Mouse (Mus musculus): ENCODE measurements at regions not wholly inside any gene's neighbourhood (a gene's known extent, or its start where the extent isn't known, plus 50 kb on each side); places are given as distances from the start of the nearest gene placed in this dataset.

DNA sequence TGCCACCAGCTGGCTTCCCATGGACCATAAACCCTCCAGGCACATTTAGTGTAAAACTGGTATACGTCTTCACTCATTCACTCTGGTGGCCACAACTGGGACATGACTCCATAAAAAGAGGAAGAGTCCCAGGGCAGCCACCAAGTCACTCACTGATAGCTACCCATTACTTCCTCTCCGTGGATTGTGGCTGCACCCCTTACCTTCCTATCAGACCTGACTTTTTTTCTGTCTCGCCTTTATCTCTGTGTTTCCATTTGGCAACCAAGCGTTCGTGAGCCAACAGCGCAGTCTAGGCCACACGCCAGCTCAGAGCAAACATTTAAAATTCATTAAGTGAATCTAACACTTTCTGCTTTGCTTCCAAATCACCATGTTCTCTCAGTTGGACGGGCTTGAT, 53.9 kb upstream of the Slc44a1 start:
- no peak for DNase-seq

DNA sequence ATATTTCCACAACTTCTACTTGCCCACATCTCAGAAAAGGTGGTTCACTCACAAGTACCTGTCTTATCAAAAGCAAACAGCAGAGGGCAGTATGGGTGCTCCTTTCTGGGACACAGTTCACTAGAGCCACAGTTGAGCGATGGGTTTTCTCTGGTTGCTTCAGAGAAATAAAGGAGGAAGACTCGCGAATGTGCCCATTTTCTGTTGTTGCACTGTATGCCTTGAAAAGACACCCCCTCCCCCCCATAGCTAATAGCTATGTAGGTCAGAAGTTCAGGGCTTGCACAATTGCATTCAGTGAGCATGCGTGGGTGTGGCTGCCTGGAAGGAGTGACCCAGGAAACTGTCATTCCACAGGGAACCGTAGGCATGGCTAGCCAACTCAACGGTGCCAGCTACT, 55.5 kb upstream of the Slc44a1 start:
- peak; percentile 62 to 76 for DNase-seq

DNA sequence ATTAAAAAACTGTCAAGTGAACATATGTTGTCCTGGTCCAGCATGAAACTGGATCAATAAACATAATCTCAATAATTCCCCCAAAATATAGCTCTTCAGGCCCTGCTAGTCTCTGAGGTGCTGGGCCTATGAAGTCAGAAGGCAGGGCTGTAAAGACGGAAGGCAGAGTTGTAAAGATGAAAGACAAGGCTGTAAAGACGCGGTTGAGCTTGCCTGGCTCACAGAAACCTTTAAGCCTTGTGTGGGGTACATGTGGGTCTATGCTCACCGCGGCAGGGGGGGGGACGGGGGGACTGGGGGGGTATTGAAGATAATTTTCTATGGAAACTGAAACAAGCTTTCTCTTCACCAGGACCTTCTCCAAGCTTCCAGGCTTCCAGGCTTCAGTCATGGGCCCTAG, 56.1 kb upstream of the Slc44a1 start:
- DNase-seq = no peak

DNA sequence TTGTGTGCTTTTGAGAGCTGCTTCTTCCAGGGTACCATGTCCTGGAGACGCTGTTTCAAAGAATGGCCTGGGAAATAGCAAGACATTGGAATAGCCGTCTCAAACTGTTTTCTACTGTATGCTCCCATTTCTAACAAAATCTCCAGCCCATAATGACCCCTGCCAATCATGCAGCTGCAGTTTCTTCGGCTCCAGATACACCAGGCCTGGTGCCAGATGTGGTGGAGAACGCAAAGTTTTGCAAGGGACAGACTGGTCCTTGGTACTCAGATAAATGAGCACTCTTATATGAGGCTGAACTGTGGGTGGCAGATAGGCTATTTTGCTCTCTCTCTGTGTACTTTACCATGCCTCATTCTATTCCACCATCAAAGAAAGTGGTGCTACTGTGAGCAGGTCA, 58.2 kb upstream of the Slc44a1 start:
- no peak for DNase-seq

DNA sequence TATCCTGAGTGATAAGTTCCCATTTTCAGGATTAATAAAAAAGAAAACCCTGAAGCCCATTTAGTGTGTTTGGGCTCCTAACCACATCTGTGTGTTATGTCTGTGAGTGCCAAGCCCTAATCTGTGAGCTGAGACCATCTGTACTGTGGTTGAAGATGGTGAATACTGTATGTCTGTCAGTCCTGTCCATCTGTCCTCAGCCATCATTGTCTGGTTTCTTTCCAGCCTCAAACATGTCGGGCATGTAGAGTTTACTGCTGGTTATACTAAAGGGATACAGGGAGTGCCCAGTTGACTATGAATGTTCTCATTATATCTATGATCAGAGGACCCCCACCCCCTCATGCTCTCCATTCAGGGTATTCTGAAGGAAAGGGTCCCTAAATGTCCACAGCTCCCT, 60.4 kb upstream of the Slc44a1 start:
- no peak for DNase-seq

DNA sequence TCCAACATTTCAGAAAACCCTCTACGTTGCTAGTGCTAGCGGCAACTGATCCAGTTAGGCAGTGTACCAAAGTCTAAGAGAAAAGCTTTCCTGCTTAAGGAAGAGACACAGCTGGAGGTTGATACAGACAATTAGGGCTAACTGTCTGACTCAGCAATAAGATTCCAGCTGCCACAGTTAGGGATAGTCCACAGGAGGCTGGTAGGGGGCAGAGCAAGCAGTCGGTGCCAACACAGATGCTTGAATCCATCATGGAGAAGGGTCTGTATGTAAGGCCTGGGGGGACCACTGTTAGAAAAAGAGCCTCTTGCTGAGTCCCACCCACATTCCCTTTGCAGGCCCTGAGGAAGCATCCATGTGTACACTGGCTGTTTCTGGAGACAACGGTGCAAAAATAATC, 63.2 kb upstream of the Slc44a1 start:
- no peak for DNase-seq

DNA sequence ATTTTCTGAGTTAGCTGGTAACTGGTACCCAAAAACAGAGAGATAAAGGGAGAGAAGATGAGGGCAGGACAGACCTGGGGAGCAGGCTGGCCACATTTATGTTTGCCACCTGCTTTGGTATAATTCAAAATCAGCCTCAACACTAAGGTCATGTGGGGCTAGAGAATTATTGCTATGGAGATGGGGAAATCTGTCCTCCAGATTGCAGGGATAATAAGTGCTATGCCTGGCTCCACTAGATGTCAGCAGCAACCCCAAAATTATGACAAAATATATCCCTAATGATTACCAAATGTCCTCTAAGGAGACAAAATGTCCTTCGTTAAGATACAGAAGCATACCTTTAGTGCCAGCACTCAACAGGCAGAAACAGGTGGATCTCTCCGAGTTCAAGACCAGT, 83.8 kb upstream of the Slc44a1 start:
- DNase-seq = no peak

DNA sequence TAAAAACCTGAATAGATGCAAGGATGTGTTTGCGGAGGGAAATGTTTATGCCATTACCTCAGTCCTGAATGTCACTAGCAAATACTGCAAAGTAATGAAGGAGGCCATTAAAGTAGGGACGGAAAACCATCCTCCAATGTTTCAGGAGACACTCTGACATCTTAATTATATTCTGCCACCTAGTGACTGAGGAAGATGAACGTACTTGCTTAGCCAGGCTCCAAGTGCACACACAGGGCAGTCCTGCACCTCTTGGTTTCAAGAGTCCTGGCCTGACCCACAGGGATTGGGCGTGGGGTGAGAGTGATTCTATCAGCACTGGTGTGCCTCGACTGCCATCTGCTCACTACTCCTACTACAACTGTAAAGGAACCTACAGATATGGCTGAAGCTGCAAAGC, 85.3 kb upstream of the Slc44a1 start:
- peak; percentile 13 to 43 for DNase-seq

DNA sequence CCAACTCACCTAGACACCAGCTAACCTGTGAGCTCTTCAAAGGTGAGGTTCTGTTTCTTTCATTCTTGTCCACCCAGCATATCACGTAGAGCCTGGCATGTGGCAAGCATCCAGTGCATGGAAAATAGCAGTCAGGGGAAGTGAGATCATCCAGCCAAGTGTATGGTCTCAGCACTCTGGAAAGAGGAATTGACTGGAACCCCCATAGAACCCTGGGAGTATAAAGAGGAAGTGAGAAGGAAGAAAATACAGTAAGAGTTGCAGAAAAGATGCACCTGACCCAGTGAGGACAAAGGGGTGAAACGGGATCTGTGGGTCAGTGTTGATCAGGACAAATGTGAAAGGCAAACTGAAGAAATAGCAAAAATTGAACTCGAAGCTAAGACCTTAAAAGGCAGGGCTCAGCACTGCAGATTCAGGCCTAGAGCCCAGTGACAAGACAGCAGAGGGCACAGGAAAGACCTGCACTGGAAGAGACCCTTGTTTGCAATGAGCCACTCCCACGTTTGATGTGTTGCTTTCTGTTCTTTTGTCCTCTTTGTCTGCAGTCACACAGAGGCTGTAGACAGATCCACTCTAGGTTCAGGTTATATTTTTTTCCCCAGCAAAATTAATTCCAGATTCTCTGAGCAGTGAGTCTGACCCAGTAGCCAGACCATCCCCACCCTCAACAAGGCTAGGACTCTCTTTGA, 86.7 kb upstream of the Slc44a1 start:
- no peak for DNase-seq

DNA sequence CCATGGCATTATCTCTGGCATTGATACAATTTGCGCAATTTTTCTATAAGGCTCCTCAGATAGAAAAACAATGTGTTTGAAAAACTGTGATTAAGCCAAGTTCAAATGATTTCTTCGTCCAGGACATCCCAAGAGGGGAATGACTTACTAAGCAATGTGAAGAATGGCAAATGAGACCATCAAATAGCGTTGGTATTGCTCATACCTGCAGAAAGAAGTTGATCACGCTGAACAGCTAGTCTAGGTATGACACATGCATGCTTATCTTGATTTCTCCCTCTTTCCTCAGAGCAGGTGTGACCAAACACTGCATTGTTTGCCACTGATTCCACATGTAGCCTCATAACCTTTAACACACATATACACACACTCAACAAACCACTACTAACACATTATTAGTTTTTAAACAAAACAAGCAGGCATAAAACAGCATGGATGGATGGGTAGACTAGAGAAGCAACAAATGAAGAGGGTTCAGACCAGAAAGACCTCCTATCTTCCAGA, 89.1 kb upstream of the Slc44a1 start:
- no peak for DNase-seq

DNA sequence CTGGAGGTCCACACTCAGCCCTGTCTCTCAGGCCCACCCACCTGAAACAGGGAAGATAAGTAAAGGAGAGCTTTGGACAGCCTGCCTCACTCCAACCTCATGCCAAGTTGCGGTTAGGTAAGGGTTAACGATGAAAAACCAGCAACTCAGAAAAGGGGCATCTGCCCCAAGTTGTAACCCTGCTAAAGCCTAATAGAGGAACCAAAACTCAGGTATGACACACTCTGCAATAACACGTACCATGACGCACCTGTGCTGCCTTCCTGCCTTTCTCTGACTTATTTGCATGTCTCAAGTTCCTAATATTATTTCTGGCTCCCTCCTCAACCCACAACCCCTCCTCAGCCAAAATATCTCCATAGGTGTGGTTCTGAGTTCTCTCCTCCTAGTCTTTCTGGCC, 94.9 kb upstream of the Slc44a1 start:
- no peak for DNase-seq

DNA sequence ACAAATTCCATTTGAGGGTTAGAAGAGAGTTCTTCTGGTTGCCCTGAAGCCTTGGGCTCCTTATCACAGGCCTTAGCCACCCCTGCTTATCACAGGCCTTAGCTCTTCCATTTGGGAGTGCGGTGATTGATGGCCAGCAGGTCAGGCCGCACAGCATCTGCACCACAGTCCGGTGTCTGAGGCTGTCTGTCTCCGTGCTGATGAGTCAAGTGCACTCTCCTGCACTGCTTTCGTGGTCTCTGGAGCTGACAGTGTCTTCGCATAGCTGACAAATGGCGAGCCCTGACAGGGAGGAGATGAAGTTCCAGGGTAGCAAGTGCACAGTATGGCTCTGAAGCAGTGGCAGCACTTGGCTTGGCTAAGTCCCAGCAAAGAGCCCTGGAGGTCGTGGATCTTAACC, 95.7 kb upstream of the Slc44a1 start:
- DNase-seq = no peak

DNA sequence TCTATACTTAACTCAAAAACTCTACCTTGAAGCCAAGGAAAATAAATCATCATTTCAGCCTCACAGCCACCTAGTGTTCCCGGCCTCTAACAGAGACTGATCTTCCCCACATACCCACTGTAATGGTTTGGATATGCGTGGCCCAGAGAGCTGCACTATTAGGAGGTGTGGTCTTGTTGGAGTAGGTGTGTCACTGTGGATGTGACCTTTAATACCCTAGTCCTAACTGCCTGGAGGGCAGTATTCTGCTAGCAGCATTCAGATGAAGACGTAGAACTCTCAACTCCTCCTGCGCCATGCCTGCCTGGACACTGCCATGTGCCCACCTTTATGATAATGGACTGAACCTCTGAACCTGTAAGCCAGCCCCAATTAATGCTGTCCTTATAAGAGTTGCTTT, 99.0 kb upstream of the Slc44a1 start:
- no peak for DNase-seq

DNA sequence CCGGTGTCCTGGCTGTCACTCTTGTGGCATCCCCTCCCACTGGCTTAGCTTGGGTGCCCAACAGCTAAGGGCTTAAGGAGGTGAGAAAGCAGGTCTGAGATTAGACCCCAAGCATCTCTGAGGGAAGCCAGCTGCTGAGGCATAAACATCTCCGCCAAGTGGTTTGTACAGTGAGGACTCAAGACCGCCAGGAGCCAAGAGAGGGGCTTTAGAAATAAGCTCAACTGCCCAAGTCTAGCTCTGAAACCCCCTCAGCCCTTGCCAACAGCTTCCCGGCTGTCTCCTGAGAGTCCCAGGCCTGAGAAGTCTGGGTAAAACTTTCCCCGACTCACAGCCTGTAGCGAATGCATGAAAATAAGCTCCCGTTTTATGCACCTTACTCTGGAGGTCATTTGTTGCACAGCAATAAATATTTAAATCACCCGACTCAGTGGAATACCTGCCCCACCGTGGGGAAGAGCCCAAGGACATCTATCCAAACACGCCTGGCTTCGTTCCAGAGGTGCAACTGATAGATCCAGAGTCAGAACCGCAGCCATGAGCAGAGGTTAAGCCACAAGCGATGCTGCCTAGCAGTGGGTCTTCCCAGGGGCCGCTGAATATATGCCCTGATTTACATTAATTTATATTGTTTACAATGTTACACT, 100.1 kb upstream of the Slc44a1 start:
- DNase-seq = peak in 1 of 2 experiments; percentile 24

DNA sequence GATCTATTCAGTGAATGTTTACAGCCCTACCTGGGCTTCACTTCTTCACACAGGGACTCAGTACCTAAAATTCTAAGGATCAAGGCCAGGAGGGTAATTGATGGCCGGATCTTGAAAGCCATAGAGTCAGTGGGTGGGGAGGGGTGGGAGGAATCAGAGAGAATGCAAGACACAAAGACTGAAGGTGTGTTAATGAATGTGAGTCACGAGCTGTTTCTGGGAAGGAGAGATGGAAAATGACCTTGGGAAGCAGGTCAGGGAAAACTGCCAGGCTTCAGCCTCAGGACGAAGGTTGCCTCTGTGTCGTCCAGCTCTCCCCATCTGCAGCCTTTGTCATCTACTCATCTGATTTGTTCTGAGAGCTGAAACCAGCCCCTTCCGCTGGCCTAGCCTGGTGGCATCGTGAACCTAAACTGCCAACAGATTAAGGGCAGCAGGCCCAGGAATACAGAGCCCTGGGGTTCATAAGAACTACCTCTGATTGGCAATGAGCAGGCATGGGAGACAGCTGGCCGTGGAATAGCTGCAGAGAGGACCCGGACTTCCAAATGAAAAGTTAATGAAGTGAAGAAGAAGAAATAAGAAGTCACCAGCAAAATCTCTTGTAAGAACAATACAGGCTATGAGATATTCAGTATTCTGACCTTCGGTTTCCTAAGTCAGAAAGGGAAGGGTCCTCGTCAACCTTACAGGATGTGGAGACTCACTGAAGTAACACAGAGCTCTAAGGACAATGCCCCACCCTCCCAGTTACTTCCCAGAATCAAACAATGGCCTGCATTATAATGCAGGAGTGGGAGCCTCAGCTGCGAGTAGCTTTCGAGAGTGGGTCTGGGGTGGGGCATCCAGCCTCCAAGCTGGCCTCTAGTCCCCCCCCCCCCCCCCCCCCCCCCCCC, 100.8 kb upstream of the Slc44a1 start:
- DNase-seq = peak; percentile 52 to 56

DNA sequence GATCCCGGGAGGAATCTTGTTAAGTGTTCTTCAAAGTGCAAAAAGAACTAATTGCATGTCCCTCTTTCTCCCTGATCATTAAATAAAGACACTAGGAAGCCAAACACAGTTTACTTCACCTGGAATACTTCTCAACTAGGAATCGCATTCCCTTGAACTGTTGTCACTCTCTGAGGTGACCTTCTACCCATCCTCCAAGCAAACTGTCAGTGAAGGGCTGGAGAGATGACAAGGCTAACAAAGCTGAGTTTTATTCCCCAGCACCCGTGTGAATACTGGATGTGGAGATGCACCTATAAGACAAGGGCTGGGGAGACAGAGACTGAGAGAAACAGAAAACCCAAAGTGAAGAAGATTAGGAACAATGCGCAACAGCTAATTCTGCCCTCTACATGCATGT, 101.7 kb upstream of the Slc44a1 start:
- DNase-seq = no peak

DNA sequence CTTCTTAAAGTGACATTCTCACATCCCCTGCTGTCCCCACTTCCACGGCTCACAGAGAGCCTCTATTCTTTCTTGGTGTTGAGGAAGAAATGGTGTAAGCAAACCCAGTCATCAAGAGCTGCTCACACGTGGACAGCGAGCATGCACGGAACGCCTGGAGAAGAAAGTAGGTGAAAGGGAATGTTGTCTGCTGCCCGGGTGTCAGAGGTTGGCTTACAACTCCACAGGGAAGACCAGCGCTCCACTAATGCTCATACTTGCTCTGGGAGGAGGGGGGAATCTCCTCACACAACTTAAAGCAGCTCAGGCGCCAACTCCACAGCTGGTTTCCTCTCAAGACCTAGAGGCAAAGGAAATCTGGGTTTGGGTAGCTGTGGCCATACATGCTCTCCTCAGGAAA, 102.4 kb upstream of the Slc44a1 start:
- DNase-seq = peak; percentile 39 to 50

DNA sequence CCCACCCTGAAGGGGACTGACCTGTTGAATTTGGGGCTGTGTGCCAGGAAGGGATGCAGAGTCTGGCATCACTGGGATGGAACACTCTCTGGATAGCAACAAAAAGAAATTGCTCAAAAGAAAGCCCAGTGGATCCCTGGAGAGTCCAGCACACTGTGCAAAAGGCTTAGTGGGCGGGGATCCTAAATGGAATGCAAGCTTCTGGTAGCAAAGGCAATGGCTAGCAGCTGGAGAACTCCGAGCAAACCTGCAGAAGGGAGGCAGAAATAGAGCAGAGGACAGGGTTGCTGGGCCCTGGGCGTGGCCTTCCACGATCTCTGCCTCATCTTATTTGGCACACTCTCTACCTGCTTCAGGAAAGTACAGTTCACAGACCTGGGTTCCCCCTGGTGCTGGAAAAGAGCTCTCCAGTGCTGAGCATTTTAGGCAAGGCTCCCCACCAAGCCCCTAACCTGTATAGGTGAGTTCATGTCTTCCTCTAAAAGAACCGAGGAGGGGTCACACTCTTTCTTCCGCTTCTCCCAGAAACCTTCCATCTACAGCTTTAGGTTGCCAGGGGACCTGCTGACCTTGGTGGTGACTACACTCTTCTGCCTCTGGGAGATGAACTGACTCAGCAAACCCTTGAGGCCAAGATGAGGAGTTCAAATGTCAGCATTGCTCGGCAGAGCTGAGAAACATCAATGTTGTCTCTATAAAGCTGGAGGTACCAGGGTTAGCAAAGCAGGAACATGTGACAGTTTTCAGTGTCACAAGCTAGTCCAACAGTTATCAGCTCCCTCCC, 112.6 kb upstream of the Slc44a1 start:
- no peak for DNase-seq

DNA sequence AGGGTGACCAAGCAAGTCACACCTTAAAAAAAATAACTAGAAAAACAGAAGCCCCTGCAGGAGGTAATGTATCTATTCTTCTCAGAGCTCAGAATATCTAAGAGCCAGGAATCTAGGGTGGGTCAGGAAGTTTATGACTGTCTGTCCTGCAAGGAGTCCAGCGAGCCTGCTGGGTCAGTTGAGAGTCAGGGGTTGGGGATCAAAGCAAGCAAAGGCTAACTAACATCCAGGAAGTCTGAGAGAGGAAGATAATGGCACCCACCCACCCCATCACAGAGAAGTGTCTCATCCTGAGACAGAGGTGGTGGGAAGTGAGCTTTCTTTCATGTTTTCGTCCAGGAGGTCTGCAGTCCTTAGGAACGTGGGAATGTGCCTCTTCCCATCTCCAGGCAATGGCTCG, 116.4 kb upstream of the Slc44a1 start:
- DNase-seq = no peak

DNA sequence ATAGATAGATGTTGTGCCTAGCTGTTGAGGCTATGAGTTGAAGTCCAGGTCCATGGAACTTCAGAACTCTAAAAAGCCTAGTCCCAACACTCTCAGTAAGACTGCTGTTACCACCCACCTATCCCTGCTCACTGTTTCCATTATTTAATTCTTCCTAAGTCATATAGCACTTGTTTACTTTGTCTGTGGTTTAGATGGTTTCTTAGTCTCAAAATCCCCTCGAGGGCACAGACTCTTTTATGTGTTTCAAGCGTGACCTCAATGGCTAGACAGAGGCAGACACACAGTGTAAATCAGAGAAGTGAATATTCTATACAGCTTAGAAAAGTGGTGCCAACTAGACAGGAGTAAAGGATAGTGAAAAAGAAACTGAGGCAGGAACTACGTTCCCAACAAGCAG, 117.0 kb upstream of the Slc44a1 start:
- no peak for DNase-seq

DNA sequence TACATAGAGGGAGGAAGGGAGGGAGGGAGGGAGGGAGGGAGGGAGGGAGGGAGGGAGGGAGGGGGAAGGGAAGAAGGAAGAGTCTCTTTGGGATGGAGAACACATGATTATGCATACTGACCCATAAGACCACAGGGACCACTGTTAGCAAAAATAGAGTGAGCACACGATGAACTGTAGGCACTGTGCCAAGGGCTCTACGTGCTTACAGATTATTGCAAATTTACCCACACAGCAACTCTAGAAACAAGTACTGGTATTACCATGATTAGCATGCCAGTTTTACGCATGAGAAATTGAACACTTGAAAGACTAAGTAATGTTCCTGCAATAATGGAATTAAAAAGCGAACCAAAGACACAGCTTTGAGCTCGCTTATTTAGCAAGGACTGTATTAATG, 117.7 kb upstream of the Slc44a1 start:
- DNase-seq = no peak

DNA sequence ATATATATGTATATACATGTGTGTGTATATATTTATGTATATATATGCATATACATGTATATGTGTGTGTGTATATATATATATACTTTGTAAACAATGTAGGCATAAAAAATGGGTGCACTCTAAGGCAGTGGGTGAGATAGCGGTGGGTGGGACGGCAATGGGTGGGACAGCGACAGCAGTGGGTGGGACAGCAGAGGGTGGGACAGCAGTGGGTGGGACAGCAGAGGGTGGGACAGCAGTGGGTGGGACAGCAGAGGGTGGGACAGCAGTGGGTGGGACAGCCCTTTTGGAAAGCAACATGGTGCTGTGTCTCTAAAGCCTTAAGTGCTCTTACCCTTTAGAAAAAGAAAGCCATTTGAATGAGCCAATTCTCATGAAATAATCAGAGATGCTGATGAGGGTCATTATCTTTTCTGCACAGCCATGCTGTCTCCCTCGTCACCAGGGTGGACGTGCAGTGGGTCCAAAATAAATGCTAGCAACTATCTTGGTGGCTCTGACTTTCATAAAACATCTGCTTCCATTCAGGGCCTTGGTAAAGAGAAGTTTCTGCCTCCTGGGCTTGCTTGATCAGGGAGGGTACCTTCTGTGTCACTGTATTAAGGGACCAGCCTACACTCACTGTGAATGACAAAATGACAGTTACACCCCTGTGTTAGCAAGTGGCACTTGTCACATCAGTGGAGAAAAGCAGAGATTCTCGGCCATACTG, 119.3 kb upstream of the Slc44a1 start:
- no peak for DNase-seq
